Mouse (Mus musculus): ENCODE results near the gene Tbck.

DNA sequence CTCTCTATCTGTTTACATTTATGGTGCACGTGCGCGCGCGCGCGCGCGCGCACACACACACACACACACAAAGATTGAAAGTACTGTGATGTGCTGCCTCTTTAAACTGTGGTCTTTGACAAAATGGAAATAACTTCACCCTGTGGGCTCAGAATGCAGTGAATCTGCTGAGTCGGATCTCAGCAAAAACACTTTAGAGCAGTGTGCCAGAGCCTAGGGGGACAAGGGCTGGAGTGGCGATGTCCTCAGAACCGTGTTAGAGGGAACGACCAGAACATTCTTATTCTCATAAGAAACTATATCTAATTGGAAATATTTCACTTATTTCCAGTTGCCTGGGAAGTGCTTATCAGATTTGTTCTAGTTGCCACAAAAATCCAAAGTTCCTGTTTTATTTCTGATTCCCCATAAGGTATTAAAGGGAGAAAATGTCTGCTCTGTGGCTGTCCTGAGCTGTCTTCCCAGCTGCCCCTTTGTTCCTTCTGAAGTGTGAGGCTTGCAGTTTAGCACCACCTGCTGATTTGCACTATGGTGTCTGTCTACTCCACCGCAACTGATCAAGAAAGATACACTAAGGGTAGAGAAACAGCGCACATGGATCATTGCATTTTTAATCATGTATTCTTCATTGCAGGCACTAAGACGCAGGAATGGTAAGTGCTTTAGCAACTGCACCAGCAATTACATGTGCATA, 82.2 kb downstream of the Tbck start:
- TF ChIP-seq MYOD1 (IDR thresholded peaks at IDR 0.05; ENCODE audit: control insufficient read depth in 1 of 3, insufficient read length in 2 of 3, low read depth in 2 of 3), result no peak
- no peak for TF ChIP-seq E2F4 (IDR thresholded peaks at IDR 0.05; ENCODE audit: insufficient read depth)
- no peak for TF ChIP-seq SRF (IDR thresholded peaks at IDR 0.05; ENCODE audit: control insufficient read depth, insufficient read length, low read depth)
- TF ChIP-seq POLR2A (IDR thresholded peaks at IDR 0.05; ENCODE audit: insufficient read length, low read depth), result no peak
- no peak for TF ChIP-seq MAX (IDR thresholded peaks at IDR 0.05; ENCODE audit: low read depth)
- no peak for TF ChIP-seq TCF12 (IDR thresholded peaks at IDR 0.05; ENCODE audit: insufficient read depth, poor library complexity, severe bottlenecking)
